Mouse (Mus musculus): ENCODE measurements around the gene Wnt10b. TPM values are rescaled to one million over a fixed set of nuclear protein-coding genes. Genes with fewer than 3 reads are reported as not detected.
"Not testable (repeated sequence)": the region's sequence is repeated elsewhere in the genome, so short reads cannot be mapped to it uniquely, and the experiment has no call there.

Wnt10b gene
- polyA plus RNA-seq, 1 experiment from 2014 or later = 0.41 TPM

GRCm38 (mm10) chr15:98747296-98747695 lies 30.7 kb downstream of the Wnt10b start:
- no peak for DNase-seq (ENCODE audit: low spot score)
- Histone ChIP-seq H3K9me3 (ENCODE audit: control insufficient read depth, low read length) (no peaks in the 10 kb centered on the region), H3K36me3 (ENCODE audit: control insufficient read depth, insufficient read depth, low read length) (no peaks in the 10 kb centered on the region; the same call in 1 of the 2 replicates), H3K4me2 (ENCODE audit: low read depth, low read length, severe bottlenecking) (no peak overlapping the region), H3K9ac (ENCODE audit: low read length) (no peak overlapping the region), H3K27ac (ENCODE audit: low read depth, low read length) (no peak overlapping the region), H3K4me3 (ENCODE audit: low read depth, low read length) (no peak overlapping the region), H3K27me3 (ENCODE audit: control insufficient read depth, insufficient read depth, low read length) (no peaks in the 10 kb centered on the region), H3K4me1 (replicated peaks; ENCODE audit: control insufficient read depth, insufficient read depth, low read length) (no peaks in the 10 kb centered on the region)
- WGBS = 91% methylated on average over 6 of the region's 6 CpGs
- no peak for ATAC-seq (replicated peaks; ENCODE audit: low FRiP score)

GRCm38 (mm10) chr15:98746344-98746965 lies 31.5 kb downstream of the Wnt10b start:
- DNase-seq (ENCODE audit: low spot score) (no peak), ATAC-seq (replicated peaks; ENCODE audit: low FRiP score) (no peak)
- Histone ChIP-seq H3K9ac (ENCODE audit: low read length) (no peak overlapping the region), H3K9me3 (ENCODE audit: control insufficient read depth, low read length) (no peaks in the 10 kb centered on the region), H3K4me1 (replicated peaks; ENCODE audit: control insufficient read depth, insufficient read depth, low read length) (no peaks in the 10 kb centered on the region), H3K36me3 (ENCODE audit: control insufficient read depth, insufficient read depth, low read length) (no peaks in the 10 kb centered on the region; the same call in 1 of the 2 replicates), H3K4me3 (ENCODE audit: low read depth, low read length) (no peak overlapping the region), H3K27me3 (ENCODE audit: control insufficient read depth, insufficient read depth, low read length) (no peaks in the 10 kb centered on the region), H3K4me2 (ENCODE audit: low read depth, low read length, severe bottlenecking) (no peak overlapping the region), H3K27ac (ENCODE audit: low read depth, low read length) (no peak overlapping the region)
- 92% methylated on average over 10 of the region's 10 CpGs for WGBS

- H3K4me2 ChIP-seq (ENCODE audit: low read depth, low read length, severe bottlenecking); DNase-seq (ENCODE audit: low spot score); ATAC-seq (replicated peaks; ENCODE audit: low FRiP score); H3K9me3 ChIP-seq (ENCODE audit: control insufficient read depth, low read length); H3K27me3 ChIP-seq (ENCODE audit: control insufficient read depth, insufficient read depth, low read length); H3K4me1 ChIP-seq (replicated peaks; ENCODE audit: control insufficient read depth, insufficient read depth, low read length); H3K9ac ChIP-seq (ENCODE audit: low read length); H3K4me3 ChIP-seq (ENCODE audit: low read depth, low read length); H3K27ac ChIP-seq (ENCODE audit: low read depth, low read length): not testable (repeated sequence)
- H3K36me3 ChIP-seq (ENCODE audit: control insufficient read depth, insufficient read depth, low read length) = peaks cover 12% of the 10 kb centered on the region
- 91% methylated on average over 3 of the region's 3 CpGs for whole genome bisulfite sequencing
Observed at GRCm38 (mm10) chr15:98743863-98744262, 34.1 kb downstream of the Wnt10b start.

- H3K36me3 ChIP-seq (ENCODE audit: control insufficient read depth, insufficient read depth, low read length) = peaks cover 12% of the 10 kb centered on the region
- no peak overlapping the region for H3K27ac ChIP-seq (ENCODE audit: low read depth, low read length)
- no peak overlapping the region for H3K4me2 ChIP-seq (ENCODE audit: low read depth, low read length, severe bottlenecking)
- H3K9me3 ChIP-seq (ENCODE audit: control insufficient read depth, low read length) = no peaks in the 10 kb centered on the region
- no peak overlapping the region for H3K4me3 ChIP-seq (ENCODE audit: low read depth, low read length)
- H3K4me1 ChIP-seq (replicated peaks; ENCODE audit: control insufficient read depth, insufficient read depth, low read length) = no peaks in the 10 kb centered on the region
- no peak overlapping the region for H3K9ac ChIP-seq (ENCODE audit: low read length)
- no peak for DNase-seq (ENCODE audit: low spot score)
- 88% methylated on average over 8 of the region's 8 CpGs for WGBS
- ATAC-seq (replicated peaks; ENCODE audit: low FRiP score) = no peak
- no peaks in the 10 kb centered on the region for H3K27me3 ChIP-seq (ENCODE audit: control insufficient read depth, insufficient read depth, low read length)
Observed at GRCm38 (mm10) chr15:98742766-98743428, 35.1 kb downstream of the Wnt10b start.

GRCm38 (mm10) chr15:98740219-98740618 lies 37.7 kb downstream of the Wnt10b start:
- H3K4me1 ChIP-seq (replicated peaks; ENCODE audit: control insufficient read depth, insufficient read depth, low read length) = no peaks in the 10 kb centered on the region

GRCm38 (mm10) chr15:98738796-98739195 lies 39.2 kb downstream of the Wnt10b start:
- no peaks in the 10 kb centered on the region for H3K27me3 ChIP-seq (ENCODE audit: control insufficient read depth, insufficient read depth, low read length)
- no peak overlapping the region for H3K4me2 ChIP-seq (ENCODE audit: low read depth, low read length, severe bottlenecking)
- H3K27ac ChIP-seq (ENCODE audit: low read depth, low read length) = no peak overlapping the region
- no peaks in the 10 kb centered on the region for H3K9me3 ChIP-seq (ENCODE audit: control insufficient read depth, low read length)
- peaks cover 15% of the 10 kb centered on the region for H3K36me3 ChIP-seq (ENCODE audit: control insufficient read depth, insufficient read depth, low read length)
- DNase-seq (ENCODE audit: low spot score) = no peak
- 69% methylated on average over 4 of the region's 4 CpGs for WGBS
- H3K4me3 ChIP-seq (ENCODE audit: low read depth, low read length) = no peak overlapping the region
- H3K9ac ChIP-seq (ENCODE audit: low read length) = no peak overlapping the region
- H3K4me1 ChIP-seq (replicated peaks; ENCODE audit: control insufficient read depth, insufficient read depth, low read length) = no peaks in the 10 kb centered on the region
- no peak for ATAC-seq (replicated peaks; ENCODE audit: low FRiP score)

More at GRCm38 (mm10) chr15:98740219-98740618, 37.7 kb downstream of the Wnt10b start:
- H3K27me3 ChIP-seq (ENCODE audit: control insufficient read depth, insufficient read depth, low read length) = no peaks in the 10 kb centered on the region
- no peak overlapping the region for H3K4me2 ChIP-seq (ENCODE audit: low read depth, low read length, severe bottlenecking)
- no peak overlapping the region for H3K9ac ChIP-seq (ENCODE audit: low read length)
- H3K36me3 ChIP-seq (ENCODE audit: control insufficient read depth, insufficient read depth, low read length) = peaks cover 15% of the 10 kb centered on the region
- H3K4me3 ChIP-seq (ENCODE audit: low read depth, low read length) = no peak overlapping the region
- DNase-seq (ENCODE audit: low spot score) (no peak), ATAC-seq (replicated peaks; ENCODE audit: low FRiP score) (no peak)
- H3K27ac ChIP-seq (ENCODE audit: low read depth, low read length) = no peak overlapping the region
- 82% methylated on average over 8 of the region's 8 CpGs for WGBS
- no peaks in the 10 kb centered on the region for H3K9me3 ChIP-seq (ENCODE audit: control insufficient read depth, low read length)

GRCm38 (mm10) chr15:98737881-98738280 lies 40.1 kb downstream of the Wnt10b start:
- DNase-seq (ENCODE audit: low spot score) (no peak), ATAC-seq (replicated peaks; ENCODE audit: low FRiP score) (no peak)
- H3K9me3 ChIP-seq (ENCODE audit: control insufficient read depth, low read length) = no peaks in the 10 kb centered on the region
- H3K4me1 ChIP-seq (replicated peaks; ENCODE audit: control insufficient read depth, insufficient read depth, low read length) = no peaks in the 10 kb centered on the region
- H3K27ac ChIP-seq (ENCODE audit: low read depth, low read length) = no peak overlapping the region
- peaks cover 15% of the 10 kb centered on the region for H3K36me3 ChIP-seq (ENCODE audit: control insufficient read depth, insufficient read depth, low read length)
- H3K27me3 ChIP-seq (ENCODE audit: control insufficient read depth, insufficient read depth, low read length) = no peaks in the 10 kb centered on the region
- no peak overlapping the region for H3K4me2 ChIP-seq (ENCODE audit: low read depth, low read length, severe bottlenecking)
- H3K9ac ChIP-seq (ENCODE audit: low read length) = no peak overlapping the region
- H3K4me3 ChIP-seq (ENCODE audit: low read depth, low read length) = no peak overlapping the region

GRCm38 (mm10) chr15:98736521-98736920 lies 41.4 kb downstream of the Wnt10b start:
- H3K27me3 ChIP-seq (ENCODE audit: control insufficient read depth, insufficient read depth, low read length) = no peaks in the 10 kb centered on the region
- no peak for ATAC-seq (replicated peaks; ENCODE audit: low FRiP score)
- 93% methylated on average over 10 of the region's 10 CpGs for WGBS
- no peak for DNase-seq (ENCODE audit: low spot score)
- H3K9me3 ChIP-seq (ENCODE audit: control insufficient read depth, low read length) = no peaks in the 10 kb centered on the region
- no peak overlapping the region for H3K9ac ChIP-seq (ENCODE audit: low read length)
- no peaks in the 10 kb centered on the region for H3K4me1 ChIP-seq (replicated peaks; ENCODE audit: control insufficient read depth, insufficient read depth, low read length)
- H3K36me3 ChIP-seq (ENCODE audit: control insufficient read depth, insufficient read depth, low read length) = peaks cover 15% of the 10 kb centered on the region
- no peak overlapping the region for H3K4me2 ChIP-seq (ENCODE audit: low read depth, low read length, severe bottlenecking)
- no peak overlapping the region for H3K27ac ChIP-seq (ENCODE audit: low read depth, low read length)
- no peak overlapping the region for H3K4me3 ChIP-seq (ENCODE audit: low read depth, low read length)

All from forebrain, embryonic 11.5 days (tissue).